Mouse (Mus musculus) hematopoietic stem cell, adult 5-6 weeks (primary cell): ENCODE measurements around the gene Elmo1. TPM values are rescaled to one million over a fixed set of nuclear protein-coding genes. Genes with fewer than 3 reads are reported as not detected.

Source experiments
- ATAC-seq, 2 experiments: fragments of 125-278 bp in 1 of 2; replicated peaks in 1 of 2; 2 replicates each; pipeline ENCODE4 v1.8.0; 2016 to 2017; ENCODE audit warnings: inconsistent platforms in 2 of 2, mild to moderate bottlenecking in 2 of 2, moderate number of reproducible peaks in 2 of 2, low read depth in 1 of 2, moderate TSS enrichment in 1 of 2; ENCODE audit not compliant: low FRiP score in 2 of 2, poor library complexity in 2 of 2, severe bottlenecking in 2 of 2, insufficient read depth in 1 of 2, low TSS enrichment in 1 of 2
- total RNA-seq: library from RNA; stranded (forward); fragments of 172-1452, 232-1000 nt; gene quantifications from 2 replicates; pipeline ENCODE4 v1.2.3, GENCODE M21; 2017

The Elmo1 gene
- 91.4 and 133 TPM in 2 replicates for total RNA-seq

GRCm38 (mm10) chr13:20090133-20090710 is at the start of gene Elmo1:
Gene Elmo1 (plus strand): TSS chr13:20090596.
- peak; percentile 30 to 67 for ATAC-seq

- ATAC-seq = no peak
Measured at GRCm38 (mm10) chr13:20041169-20041830, 49.1 kb upstream of the Elmo1 start.

- ATAC-seq = no peak
Measured at GRCm38 (mm10) chr13:20042856-20043255, 47.5 kb upstream of the Elmo1 start.

- no peak for ATAC-seq
Measured at GRCm38 (mm10) chr13:20045350-20045749, 45.0 kb upstream of the Elmo1 start.

- ATAC-seq = no peak
Measured at GRCm38 (mm10) chr13:20045836-20046235, 44.6 kb upstream of the Elmo1 start.

GRCm38 (mm10) chr13:20046406-20046805 is 44.0 kb upstream of the Elmo1 start:
- no peak for ATAC-seq

- ATAC-seq = no peak
Measured at GRCm38 (mm10) chr13:20047926-20048836, 42.2 kb upstream of the Elmo1 start.

- ATAC-seq = no peak
Measured at GRCm38 (mm10) chr13:20048837-20049160, 41.6 kb upstream of the Elmo1 start.

GRCm38 (mm10) chr13:20049654-20050053 is 40.7 kb upstream of the Elmo1 start:
- ATAC-seq = peak; percentile 78 to 80; a peak in 3 of 4 replicates

GRCm38 (mm10) chr13:20050149-20050548 is 40.2 kb upstream of the Elmo1 start:
- ATAC-seq = no peak

GRCm38 (mm10) chr13:20057926-20058325 is 32.5 kb upstream of the Elmo1 start:
- ATAC-seq = no peak

GRCm38 (mm10) chr13:20061031-20061430 is 29.4 kb upstream of the Elmo1 start:
- no peak for ATAC-seq

- ATAC-seq = no peak
Measured at GRCm38 (mm10) chr13:20063331-20063730, 27.1 kb upstream of the Elmo1 start.

- no peak for ATAC-seq
Measured at GRCm38 (mm10) chr13:20072043-20072442, 18.4 kb upstream of the Elmo1 start.

GRCm38 (mm10) chr13:20072994-20073393 is 17.4 kb upstream of the Elmo1 start:
- peak in 1 of 2 experiments; percentile 17; a peak in 1 of 4 replicates for ATAC-seq

- no peak for ATAC-seq
Measured at GRCm38 (mm10) chr13:20076521-20076920, 13.9 kb upstream of the Elmo1 start.

GRCm38 (mm10) chr13:20077237-20077636 is 13.2 kb upstream of the Elmo1 start:
- ATAC-seq = no peak
